Mouse (Mus musculus) spleen, adult 2 months (tissue): ENCODE data around the gene Notum.
A peak's percentile ranks its signal among the peaks of the same experiment; 100 is the strongest.

Experiments
- CTCF ChIP-seq: fragments of 200-500 bp; IDR thresholded peaks from 2 replicates; pipeline ENCODE4 v1.5.1; 2011; ENCODE audit warnings: mild to moderate bottlenecking, inconsistent platforms; ENCODE audit not compliant: insufficient read depth, insufficient read length, insufficient replicate concordance; ENCODE audit errors: extremely low read depth
- POLR2A ChIP-seq: fragments of 200-500 bp; IDR thresholded peaks from 2 replicates; pipeline ENCODE4 v1.6.1; 2011; ENCODE audit warnings: low read depth, low read length, inconsistent platforms

- peak; percentile 22; the same call in 1 of the 2 replicates for TF ChIP-seq CTCF
- TF ChIP-seq POLR2A, result no peak
These were observed 18.9 kb upstream of the Notum start for GRCm38 (mm10) chr11:120679909-120680308.
